Mouse (Mus musculus) CD4-positive, CD25-positive, alpha-beta regulatory T cell, adult 4 months (primary cell): ENCODE results near the gene Tomt. TPM values are rescaled to one million over a fixed set of nuclear protein-coding genes. Genes with fewer than 3 reads are reported as not detected.
"Not testable (repeated sequence)": the region's sequence is repeated elsewhere in the genome, so short reads cannot be mapped to it uniquely, and the experiment has no call there.

ENCODE experiments used
- ATAC-seq: one replicate; pipeline ENCODE4 v1.8.0; 2017
- polyA plus RNA-seq, 2 experiments: library from polyadenylated mRNA; unstranded; fragments of 100-300 nt; shearing (Covaris generic); gene quantifications; one replicate each; pipeline ENCODE4 v1.2.1; 2017

The Tomt gene
- not detected for polyA plus RNA-seq

- no peak for ATAC-seq
Measured at GRCm38 (mm10) chr7:101906287-101906681, at the start of gene Tomt. TSS of gene Tomt (minus strand) at chr7:101906359.

DNA sequence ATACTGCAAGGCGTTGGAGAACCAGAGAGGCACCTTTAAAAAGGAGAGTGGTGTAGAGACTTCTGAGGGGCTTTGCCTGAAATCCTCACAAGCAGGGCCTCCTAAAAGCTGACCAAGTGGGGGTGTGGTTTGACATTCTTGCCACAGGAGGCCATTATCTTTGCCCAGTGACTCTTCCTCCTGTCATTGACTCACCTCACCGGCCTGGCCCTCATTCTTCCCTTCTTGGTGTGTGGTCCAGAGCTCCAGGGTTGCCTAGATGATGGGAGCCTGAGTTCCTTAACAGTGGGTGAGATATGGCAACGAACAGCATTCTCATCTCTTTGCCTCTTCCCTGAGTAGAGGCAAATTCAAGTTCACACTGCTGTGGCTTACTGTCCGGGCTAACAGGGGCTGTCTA lies 49.7 kb upstream of the Tomt start:
- no peak for ATAC-seq

- ATAC-seq: no peak
Measured at GRCm38 (mm10) chr7:101955276-101955675, 49.1 kb upstream of the Tomt start.

- ATAC-seq: no peak
Measured at GRCm38 (mm10) chr7:101954163-101954562, 48.0 kb upstream of the Tomt start.

GRCm38 (mm10) chr7:101952098-101952497 lies 45.9 kb upstream of the Tomt start:
- no peak for ATAC-seq

- no peak for ATAC-seq
Measured at GRCm38 (mm10) chr7:101951648-101952047, 45.5 kb upstream of the Tomt start.

DNA sequence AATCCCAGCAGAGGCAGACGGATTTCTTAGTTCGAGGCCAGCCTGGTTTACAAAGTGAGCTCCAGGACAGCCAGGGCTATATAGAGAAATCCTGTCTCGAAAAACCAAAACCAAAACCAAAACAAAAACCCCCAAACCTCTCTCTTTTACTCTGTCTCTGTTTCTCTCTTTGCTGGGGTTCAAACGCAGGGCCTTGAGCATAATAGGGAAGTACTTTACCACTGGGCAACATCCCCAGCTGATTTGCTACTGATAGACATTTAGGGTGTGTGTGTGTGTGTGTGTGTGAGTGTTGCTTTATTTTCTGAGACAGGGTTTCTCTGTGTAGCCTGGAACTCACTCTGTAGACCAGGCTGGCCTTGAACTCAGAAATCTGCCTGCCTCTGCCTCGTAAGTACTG lies 42.8 kb upstream of the Tomt start:
- peak; percentile 70 for ATAC-seq

- ATAC-seq: no peak
Measured at GRCm38 (mm10) chr7:101939758-101940157, 33.6 kb upstream of the Tomt start.

DNA sequence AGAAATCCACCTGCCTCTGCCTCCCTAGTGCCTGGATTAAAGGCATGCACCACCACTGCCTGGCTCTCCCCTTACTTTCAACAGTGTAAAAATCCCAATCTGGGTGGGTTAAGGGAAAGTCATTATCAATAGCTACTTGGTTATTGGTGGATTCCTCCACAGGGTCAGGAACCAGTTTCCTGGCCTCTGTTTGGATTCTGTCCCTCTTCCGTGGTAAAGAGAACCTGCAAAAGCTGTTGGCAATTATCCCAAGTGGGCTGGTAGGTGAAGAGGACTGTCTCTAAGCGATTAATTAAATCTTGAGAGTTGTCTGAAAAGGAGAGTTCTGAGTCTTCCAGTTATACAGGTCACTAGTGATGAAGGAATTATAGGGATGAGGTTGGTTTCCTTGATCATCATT lies 32.2 kb upstream of the Tomt start:
- no peak for ATAC-seq

GRCm38 (mm10) chr7:101937569-101937968 lies 31.4 kb upstream of the Tomt start:
- no peak for ATAC-seq

- no peak for ATAC-seq
Measured at GRCm38 (mm10) chr7:101936996-101937395, 30.8 kb upstream of the Tomt start.

- ATAC-seq: no peak
Measured at GRCm38 (mm10) chr7:101935957-101936356, 29.8 kb upstream of the Tomt start.

DNA sequence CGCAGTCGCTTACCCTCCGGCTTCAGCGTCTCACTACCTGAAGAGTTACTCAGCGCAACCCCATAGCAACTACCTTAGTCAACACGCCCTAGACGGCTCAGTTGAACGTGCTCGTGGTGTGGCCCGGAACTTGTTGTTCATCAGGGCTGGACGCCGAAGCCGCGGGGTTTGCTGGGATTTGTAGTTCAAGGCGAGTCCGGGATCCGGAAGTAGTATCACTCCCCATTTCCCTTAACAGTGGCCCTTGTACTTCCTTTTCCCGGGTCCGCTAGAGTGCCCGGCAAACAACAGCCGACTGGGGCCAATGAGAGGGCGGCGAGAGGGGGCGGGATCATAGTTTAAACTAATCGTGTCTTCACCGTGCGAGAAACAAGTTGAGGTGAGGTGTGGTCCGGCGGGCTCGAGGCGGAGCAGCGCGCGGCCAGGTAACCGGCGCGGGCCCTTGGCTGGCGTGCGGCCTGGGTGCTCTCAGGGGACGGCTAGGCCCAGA lies 27.6 kb upstream of the Tomt start, which contains the start of the genes Lrrc51 and Numa1:
Gene Lrrc51 (minus strand): TSS at position 145 of the 490 bp plus-strand sequence.
Gene Numa1 (plus strand): TSS at position 361 of the 490 bp plus-strand sequence.
- peak; percentile 96 for ATAC-seq

GRCm38 (mm10) chr7:101933300-101933699 lies 27.1 kb upstream of the Tomt start:
- ATAC-seq: peak; percentile 20

DNA sequence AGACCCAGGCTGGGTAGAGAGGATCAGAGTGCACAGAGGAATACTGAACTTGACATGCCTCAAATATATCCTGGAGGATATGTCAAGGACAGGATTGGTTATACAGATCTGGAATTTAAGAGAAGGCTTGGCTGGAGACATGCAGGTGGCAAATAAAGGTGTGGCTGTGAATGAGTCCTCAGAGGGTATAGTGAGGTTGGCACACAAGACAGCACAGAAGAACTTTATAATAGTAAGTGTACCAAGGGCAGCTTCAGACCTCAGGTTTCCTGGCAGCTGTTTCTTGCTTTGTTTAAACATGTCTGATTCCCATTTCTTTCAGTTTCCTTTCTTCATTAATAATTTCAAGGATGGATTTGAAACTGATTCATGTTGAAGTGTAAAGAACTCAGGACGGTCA lies 26.4 kb upstream of the Tomt start:
- no peak for ATAC-seq

DNA sequence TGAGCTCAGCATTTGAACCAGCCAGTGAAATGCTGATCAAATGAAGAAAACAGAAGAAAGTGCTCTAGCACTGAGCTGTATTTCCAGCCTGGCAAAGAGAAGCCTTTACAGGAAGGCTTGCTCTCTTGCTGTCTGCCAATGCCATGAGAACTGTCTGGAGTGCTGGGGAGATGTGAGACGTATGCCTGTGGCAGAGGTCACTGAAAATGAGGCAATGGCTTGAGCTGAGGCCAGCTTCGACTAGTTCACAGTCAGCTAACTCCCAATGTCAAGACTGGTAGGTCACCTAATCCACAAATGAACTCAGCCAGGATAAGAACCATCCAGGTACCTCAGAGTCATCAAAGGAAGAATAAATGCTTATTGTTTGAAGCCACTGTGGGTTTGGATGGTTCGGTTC lies 21.9 kb upstream of the Tomt start:
- no peak for ATAC-seq

DNA sequence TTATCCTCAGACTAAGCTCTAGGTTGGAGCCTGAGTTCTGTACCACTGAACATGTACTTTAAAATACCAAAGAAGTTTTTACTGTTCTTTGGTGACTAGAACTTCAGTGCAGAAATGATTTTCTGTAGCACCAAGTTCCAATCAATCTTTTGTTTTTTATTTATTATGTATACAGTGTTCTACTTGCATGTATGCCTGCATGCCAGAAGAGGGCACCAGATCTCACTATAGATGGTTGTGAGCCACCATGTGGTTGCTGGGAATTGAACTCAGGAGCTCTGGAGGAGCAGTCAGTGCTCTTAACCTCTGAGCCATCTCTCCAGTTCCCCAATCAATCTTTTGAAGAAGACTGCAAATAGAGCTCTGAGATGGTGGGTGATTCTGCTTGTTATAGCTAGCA lies 19.7 kb upstream of the Tomt start:
- ATAC-seq: not testable (repeated sequence)

- ATAC-seq: peak; percentile 61
Measured at GRCm38 (mm10) chr7:101918071-101918470, 11.9 kb upstream of the Tomt start.

DNA sequence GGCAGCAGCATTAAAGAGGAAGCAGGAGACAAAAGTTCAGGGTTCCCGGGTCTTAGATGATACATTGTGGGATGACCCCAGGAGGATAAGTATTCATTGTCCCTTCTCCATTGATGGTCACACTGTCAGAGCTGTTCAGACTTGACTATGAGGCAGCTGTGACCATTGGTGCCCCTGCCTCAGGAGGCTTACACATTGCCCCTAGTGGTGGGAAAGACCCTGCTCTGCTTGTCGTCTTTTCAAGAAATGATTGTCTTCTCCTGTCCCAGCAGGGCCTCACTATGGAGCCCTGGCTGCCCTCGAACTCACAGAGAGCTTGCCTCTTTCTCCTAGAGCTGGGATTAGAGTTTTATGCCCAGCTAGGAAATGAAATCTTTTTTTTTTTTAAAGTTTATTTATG lies 5.8 kb upstream of the Tomt start:
- no peak for ATAC-seq

DNA sequence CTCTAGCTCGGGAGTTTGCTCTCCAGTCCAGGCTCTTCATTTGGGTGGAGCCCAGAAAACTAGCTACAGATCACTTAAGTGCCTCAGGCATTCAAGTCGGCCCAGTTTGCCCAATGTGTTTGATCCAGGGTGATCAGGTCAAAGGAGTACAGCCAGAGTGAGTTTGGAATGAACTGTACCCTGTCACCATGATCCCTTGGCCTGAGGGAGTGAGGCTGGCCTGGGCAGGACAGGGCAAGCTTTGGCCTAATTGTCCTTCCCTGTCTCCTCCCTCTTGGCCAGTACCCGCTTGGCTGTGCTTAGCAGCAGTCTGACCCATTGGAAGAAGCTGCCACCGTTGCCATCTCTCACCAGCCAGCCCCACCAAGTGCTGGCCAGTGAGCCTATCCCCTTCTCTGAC lies 4.0 kb upstream of the Tomt start:
- no peak for ATAC-seq

DNA sequence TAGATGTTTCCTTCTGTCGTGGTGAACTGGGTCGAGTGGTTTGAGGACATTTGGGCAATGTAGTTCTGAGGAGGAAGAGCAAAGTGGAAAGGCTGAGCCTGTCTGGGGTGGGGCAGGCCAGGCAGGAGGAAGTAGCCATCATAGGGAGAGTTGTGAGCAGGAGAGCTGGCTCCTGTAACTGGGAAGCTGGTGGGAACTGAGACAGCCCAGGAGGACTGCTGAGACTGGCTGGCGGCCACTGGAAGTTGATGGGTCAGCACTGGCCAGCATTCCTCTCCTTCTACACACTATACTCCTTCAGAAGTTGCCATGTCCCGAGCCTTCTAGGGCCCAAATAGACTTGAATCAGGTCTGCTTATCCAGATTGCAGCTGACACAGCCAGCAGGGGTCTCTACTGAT lies 2.2 kb upstream of the Tomt start:
- ATAC-seq: no peak

DNA sequence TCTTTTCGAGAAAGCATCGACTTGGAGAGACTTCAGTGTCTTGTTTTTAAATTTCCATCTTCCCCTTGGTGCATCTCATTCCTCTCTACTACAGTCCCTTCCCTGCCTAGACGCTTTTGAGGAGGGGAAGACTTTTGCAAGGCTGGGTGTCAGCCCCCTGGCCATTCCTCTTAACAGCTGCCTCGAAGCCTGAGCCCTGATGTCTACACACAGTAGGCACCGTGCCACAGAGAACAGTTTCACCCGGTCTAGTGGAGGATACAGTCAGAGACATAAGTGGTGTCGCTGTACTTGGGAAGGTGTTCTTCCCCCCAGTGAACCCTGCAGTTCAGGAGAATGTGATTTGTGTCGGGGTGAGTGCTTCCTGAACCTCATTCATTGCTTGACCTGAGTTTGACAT lies 537 bp upstream of the Tomt start:
- ATAC-seq: no peak

- ATAC-seq: peak; percentile 99
Measured at GRCm38 (mm10) chr7:101905561-101906286, 435 bp downstream of the Tomt start, which contains the start of gene Lamtor1. TSS of gene Lamtor1 (plus strand) at chr7:101905904.

GRCm38 (mm10) chr7:101902846-101903245 lies 3.3 kb downstream of the Tomt start:
- ATAC-seq: no peak

DNA sequence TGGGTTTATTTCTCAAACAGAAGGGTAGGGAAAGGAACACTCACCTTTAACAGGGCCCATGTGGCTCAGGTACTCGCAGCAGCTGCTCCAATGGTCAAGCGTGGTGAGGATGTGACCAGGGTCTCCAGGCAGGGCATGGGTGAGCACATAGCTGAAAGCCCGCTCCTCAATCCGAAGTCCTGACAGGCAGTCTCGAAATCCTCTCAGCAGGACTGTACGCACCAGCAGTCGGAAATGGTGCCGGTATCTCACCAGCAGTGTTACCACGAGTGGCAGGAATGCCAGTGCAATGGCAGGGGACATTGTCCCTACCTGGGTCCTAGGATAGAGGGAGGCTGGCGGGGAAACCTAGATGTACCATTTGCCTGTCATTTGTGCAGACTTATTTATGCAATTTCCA lies 4.2 kb downstream of the Tomt start:
- no peak for ATAC-seq
